Mouse (Mus musculus) CH12.LX (cell line): Measurements from ENCODE around the gene Atg9b. TPM values are rescaled to one million over a fixed set of nuclear protein-coding genes. Genes with fewer than 3 reads are reported as not detected.

Experiments used
- DNase-seq: peaks from one replicate; pipeline ENCODE4 v3.0.0-alpha.2; 2013; ENCODE audit errors: extremely low read depth
- H3K27ac ChIP-seq: 2 replicates; pipeline ENCODE4 v1.5.1; 2012; ENCODE audit warnings: low read depth, mild to moderate bottlenecking, control low read depth, moderate library complexity; ENCODE audit not compliant: insufficient read depth
- H3K27me3 ChIP-seq: replicated peaks from 2 replicates; pipeline ENCODE3; 2012; ENCODE audit warnings: inconsistent platforms
- H3K36me3 ChIP-seq, 2 experiments: replicated peaks in 1 of 2; 2 replicates each; pipeline versions ENCODE3 to v1.6.1; 2012; ENCODE audit warnings: inconsistent platforms in 1 of 2, low read length in 1 of 2, mild to moderate bottlenecking in 1 of 2, mixed read lengths in 1 of 2, moderate library complexity in 1 of 2; ENCODE audit not compliant: control insufficient read depth in 1 of 2, insufficient read depth in 1 of 2
- H3K4me1 ChIP-seq, 2 experiments: 2 replicates each; pipeline ENCODE4 v1.6.1; 2012; ENCODE audit warnings: inconsistent platforms in 1 of 2, moderate library complexity in 1 of 2; ENCODE audit not compliant: insufficient read depth in 2 of 2, control insufficient read depth in 1 of 2
- H3K4me2 ChIP-seq: 2 replicates; pipeline ENCODE4 v1.6.1; 2012; ENCODE audit warnings: low read depth, mild to moderate bottlenecking, control low read depth; ENCODE audit not compliant: poor library complexity, insufficient read depth, severe bottlenecking
- H3K4me3 ChIP-seq, 3 experiments: fragments of 150-350 bp in 1 of 3; sonication (generic) in 1 of 3; replicated peaks in 1 of 3; 2 replicates each; pipeline versions ENCODE3 to v1.5.1; 2011 to 2012; ENCODE audit warnings: low read depth in 2 of 3, low read length in 2 of 3, mild to moderate bottlenecking in 2 of 3, moderate library complexity in 2 of 3, control low read depth in 1 of 3, improper control_type of control experiment in 1 of 3, inconsistent platforms in 1 of 3, mixed read lengths in 1 of 3; ENCODE audit not compliant: poor library complexity in 1 of 3
- H3K79me2 ChIP-seq: replicated peaks from 2 replicates; pipeline ENCODE4 v1.6.1; 2012; ENCODE audit warnings: mild to moderate bottlenecking, moderate library complexity; ENCODE audit not compliant: control insufficient read depth, poor library complexity, insufficient read depth, severe bottlenecking; ENCODE audit errors: extremely low read depth
- H3K9ac ChIP-seq: 2 replicates; pipeline ENCODE4 v1.6.1; 2012; ENCODE audit warnings: low read depth, mild to moderate bottlenecking, control low read depth, moderate library complexity; ENCODE audit not compliant: insufficient read depth
- H3K9me3 ChIP-seq: replicated peaks from 2 replicates; pipeline ENCODE3; 2012; ENCODE audit warnings: low read length, inconsistent platforms, mixed read lengths
- CTCF ChIP-seq, 2 experiments: IDR thresholded peaks in 1 of 2; conservative IDR thresholded peaks in 1 of 2; 2 replicates each; pipeline ENCODE4 v1.5.1; 2011 to 2012; ENCODE audit warnings: low read depth in 2 of 2, low read length in 2 of 2, improper control_type of control experiment in 1 of 2, inconsistent platforms in 1 of 2, mild to moderate bottlenecking in 1 of 2, moderate library complexity in 1 of 2
- E2F4 ChIP-seq: IDR thresholded peaks from 2 replicates; pipeline ENCODE4 v1.6.1; 2011; ENCODE audit warnings: low read depth, low read length, improper control_type of control experiment; ENCODE audit not compliant: insufficient replicate concordance
- GABPA ChIP-seq: IDR thresholded peaks from 2 replicates; pipeline ENCODE4 v1.6.1; 2012; ENCODE audit warnings: low read depth, low read length, improper control_type of control experiment, inconsistent platforms; ENCODE audit not compliant: insufficient replicate concordance
- HCFC1 ChIP-seq: IDR thresholded peaks from 2 replicates; pipeline ENCODE4 v1.6.1; 2012; ENCODE audit warnings: low read depth, mild to moderate bottlenecking, inconsistent platforms, low read length, improper control_type of control experiment
- IRF4 ChIP-seq: IDR thresholded peaks from 2 replicates; pipeline ENCODE4 v1.6.1; 2014; ENCODE audit warnings: low read depth, mild to moderate bottlenecking, inconsistent platforms, low read length, improper control_type of control experiment
- JUN ChIP-seq: IDR thresholded peaks from 2 replicates; pipeline ENCODE4 v1.6.1; 2011; ENCODE audit warnings: low read depth, mild to moderate bottlenecking, low read length, improper control_type of control experiment, moderate library complexity; ENCODE audit not compliant: insufficient read depth
- JUND ChIP-seq: conservative IDR thresholded peaks from 2 replicates; pipeline ENCODE4 v1.6.1; 2011; ENCODE audit warnings: low read depth, low read length, improper control_type of control experiment
- KAT2A ChIP-seq: IDR thresholded peaks from 2 replicates; pipeline ENCODE4 v1.6.1; 2012; ENCODE audit warnings: low read length, improper control_type of control experiment, inconsistent platforms; ENCODE audit not compliant: insufficient replicate concordance
- MAFK ChIP-seq: IDR thresholded peaks from 2 replicates; pipeline ENCODE4 v1.6.1; 2011; ENCODE audit warnings: low read length, improper control_type of control experiment; ENCODE audit not compliant: insufficient replicate concordance
- MAX ChIP-seq: IDR thresholded peaks from 2 replicates; pipeline ENCODE4 v1.6.1; 2011; ENCODE audit warnings: low read length, improper control_type of control experiment
- NRF1 ChIP-seq: IDR thresholded peaks from 2 replicates; pipeline ENCODE4 v1.6.1; 2014; ENCODE audit warnings: low read depth, mild to moderate bottlenecking, inconsistent platforms, low read length, improper control_type of control experiment, moderate library complexity
- PAX5 ChIP-seq: IDR thresholded peaks from 2 replicates; pipeline ENCODE4 v1.6.1; 2012; ENCODE audit warnings: low read length, inconsistent platforms, mixed read lengths
- POLR2AphosphoS2 ChIP-seq: IDR thresholded peaks from 2 replicates; pipeline ENCODE4 v1.6.1; 2011; ENCODE audit warnings: low read depth, low read length, improper control_type of control experiment
- RAD21 ChIP-seq: IDR thresholded peaks from 2 replicates; pipeline ENCODE4 v1.6.1; 2011; ENCODE audit warnings: low read depth, mild to moderate bottlenecking, low read length, improper control_type of control experiment, moderate library complexity
- RCOR1 ChIP-seq: conservative IDR thresholded peaks from 2 replicates; pipeline ENCODE4 v1.6.1; 2012; ENCODE audit warnings: low read depth, mild to moderate bottlenecking, inconsistent platforms, low read length, improper control_type of control experiment
- SMC3 ChIP-seq: IDR thresholded peaks from 2 replicates; pipeline ENCODE4 v1.6.1; 2011; ENCODE audit warnings: low read depth, low read length, improper control_type of control experiment
- TBP ChIP-seq: conservative IDR thresholded peaks from 2 replicates; pipeline ENCODE4 v1.6.1; 2011; ENCODE audit warnings: low read depth, low read length, improper control_type of control experiment
- UBTF ChIP-seq: IDR thresholded peaks from 2 replicates; pipeline ENCODE4 v1.6.1; 2012; ENCODE audit warnings: low read depth, mild to moderate bottlenecking, inconsistent platforms, low read length, improper control_type of control experiment, moderate library complexity
- USF2 ChIP-seq: conservative IDR thresholded peaks from 2 replicates; pipeline ENCODE4 v1.6.1; 2011; ENCODE audit warnings: low read depth, low read length, improper control_type of control experiment
- ZC3H11A ChIP-seq: IDR thresholded peaks from 2 replicates; pipeline ENCODE4 v1.6.1; 2012; ENCODE audit warnings: low read depth, mild to moderate bottlenecking, inconsistent platforms, low read length, improper control_type of control experiment
- dilution Hi-C: fragments of 300-500 bp; cut with MboI; formaldehyde crosslinking; loops from 2 replicates; pipeline ENCODE4 v1.14.3; 2020; ENCODE audit warnings: low sequenced_read_pairs; ENCODE audit not compliant: extremely low pct_unique_long_range_greater_than_20kb, extremely low pct_ligation_motif_present
- in situ Hi-C: fragments of 300-500 bp; cut with MboI; formaldehyde crosslinking; loops from 3 replicates; pipeline ENCODE4 v1.14.3; 2019; ENCODE audit warnings: low sequenced_read_pairs, low pct_ligation_motif_present, low pct_unique_long_range_greater_than_20kb, mixed read lengths
- polyA plus RNA-seq: library from polyadenylated mRNA; unstranded; fragments of >175 nt; gene quantifications from 2 replicates; pipeline ENCODE4 v1.2.1, GENCODE M21; 2012; ENCODE audit warnings: low read depth; ENCODE audit not compliant: insufficient read length
- total RNA-seq, 2 experiments: library from RNA; depleted of rRNA; stranded (reverse); fragments of 300-350 nt in 1 of 2; fragments of >200 nt in 1 of 2; gene quantifications; 2 replicates each; pipeline ENCODE4 v1.2.3; 2012 to 2014

Gene Atg9b
- total and polyA plus RNA-seq, 3 experiments, result 0.68 to 1.3 (median 0.81) TPM

DNA sequence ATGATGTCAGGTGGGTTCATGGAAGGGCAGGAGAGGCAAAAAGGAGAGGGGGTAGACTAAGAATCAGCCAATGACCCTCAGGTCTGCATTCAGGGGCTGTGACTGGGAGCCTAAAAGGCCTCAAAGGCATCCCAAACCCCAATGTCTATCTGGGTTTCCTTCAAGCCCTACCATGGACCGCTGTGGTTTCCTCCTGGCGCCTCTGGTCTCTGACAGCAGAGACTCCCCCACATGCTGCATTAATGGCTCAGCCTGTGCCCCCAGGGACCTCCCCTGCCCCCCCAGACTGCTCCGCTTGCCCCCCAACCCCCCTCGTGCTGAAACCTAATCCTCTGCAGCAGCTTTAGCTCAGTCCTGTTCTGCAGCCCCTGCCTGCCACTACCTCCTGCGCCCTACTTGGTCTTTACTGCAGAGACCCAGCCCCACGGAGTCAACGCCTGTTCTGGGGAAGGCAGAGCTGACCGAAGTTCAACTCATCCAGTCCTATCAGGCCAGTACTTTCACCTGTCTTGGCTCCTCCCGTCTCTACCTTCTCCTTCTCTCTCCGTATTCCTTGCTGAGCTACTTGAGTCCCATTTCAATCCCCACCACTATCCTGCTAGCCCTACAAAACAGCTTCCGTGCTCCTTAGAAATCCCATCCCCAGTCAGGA is 21.2 kb upstream of the Atg9b start, which contains the start of gene Asic3:
TSS of gene Asic3 (plus strand) at position 351 of the 652 bp plus-strand sequence.
- no peak within 1 kb of the TSS for H3K4me3 ChIP-seq
- H3K4me1 ChIP-seq, result no peaks in the 10 kb centered on the region; a peak in 1 of 4 replicates
- no peak for DNase-seq
- peaks cover 8 to 52% of the 10 kb centered on the region in 2 experiments for H3K36me3 ChIP-seq
- dilution Hi-C loops, result no loop called here
- H3K9ac ChIP-seq, result no peak within 1 kb of the TSS
- H3K79me2 ChIP-seq, result no peaks in the 10 kb centered on the region
- in situ Hi-C loops, result no loop called here
- TF ChIP-seq HCFC1, result no peak
- no peak for TF ChIP-seq POLR2AphosphoS2
- TF ChIP-seq RCOR1, result no peak
- no peak for TF ChIP-seq SMC3
- no peak for TF ChIP-seq GABPA
- TF ChIP-seq UBTF, result no peak
- TF ChIP-seq MAFK, result no peak
- TF ChIP-seq USF2, result no peak
- TF ChIP-seq JUN, result no peak
- no peak for TF ChIP-seq ZC3H11A
- TF ChIP-seq CTCF (conservative IDR thresholded peaks at IDR 0.05 in 1 of 2, IDR thresholded peaks at IDR 0.05 in 1 of 2; ENCODE audit: low read depth in 2 of 2, low read length in 2 of 2), result no peak
- TF ChIP-seq JUND, result no peak
- no peak for TF ChIP-seq E2F4
- TF ChIP-seq PAX5, result no peak
- TF ChIP-seq IRF4, result no peak
- no peak for TF ChIP-seq NRF1
- TF ChIP-seq KAT2A, result no peak
- no peak for TF ChIP-seq MAX
- no peaks in the 10 kb centered on the region for H3K27me3 ChIP-seq
- H3K9me3 ChIP-seq, result no peaks in the 10 kb centered on the region
- no peak within 1 kb of the TSS for H3K4me2 ChIP-seq
- H3K27ac ChIP-seq, result no peak within 1 kb of the TSS

GRCm38 (mm10) chr5:24412063-24412462 is 20.1 kb upstream of the Atg9b start:
- H3K4me3 ChIP-seq, result no peak overlapping the region
- no peaks in the 10 kb centered on the region for H3K79me2 ChIP-seq
- H3K27ac ChIP-seq, result no peak overlapping the region
- H3K27me3 ChIP-seq, result no peaks in the 10 kb centered on the region
- TF ChIP-seq RAD21 (no peak), TBP (no peak)
- DNase-seq, result no peak
- dilution Hi-C loops, result no loop called here
- no peaks in the 10 kb centered on the region for H3K9me3 ChIP-seq
- H3K36me3 ChIP-seq, result peaks cover 19 to 57% of the 10 kb centered on the region in 2 experiments
- H3K9ac ChIP-seq, result no peak overlapping the region
- no peaks in the 10 kb centered on the region; a peak in 1 of 4 replicates for H3K4me1 ChIP-seq
- no peak overlapping the region for H3K4me2 ChIP-seq
- in situ Hi-C loops, result no loop called here
